Mouse (Mus musculus): ENCODE data around the gene Lyst. TPM values are rescaled to one million over a fixed set of nuclear protein-coding genes. Genes with fewer than 3 reads are reported as not detected.
"Not testable (repeated sequence)": the region's sequence is repeated elsewhere in the genome, so short reads cannot be mapped to it uniquely, and the experiment has no call there.

Gene Lyst
- polyA plus RNA-seq (2014; fragmentation: Nextera tagmentation; extraction: Ambion mirVana) = 5.0 and 6.3 TPM in 2 replicates

DNA sequence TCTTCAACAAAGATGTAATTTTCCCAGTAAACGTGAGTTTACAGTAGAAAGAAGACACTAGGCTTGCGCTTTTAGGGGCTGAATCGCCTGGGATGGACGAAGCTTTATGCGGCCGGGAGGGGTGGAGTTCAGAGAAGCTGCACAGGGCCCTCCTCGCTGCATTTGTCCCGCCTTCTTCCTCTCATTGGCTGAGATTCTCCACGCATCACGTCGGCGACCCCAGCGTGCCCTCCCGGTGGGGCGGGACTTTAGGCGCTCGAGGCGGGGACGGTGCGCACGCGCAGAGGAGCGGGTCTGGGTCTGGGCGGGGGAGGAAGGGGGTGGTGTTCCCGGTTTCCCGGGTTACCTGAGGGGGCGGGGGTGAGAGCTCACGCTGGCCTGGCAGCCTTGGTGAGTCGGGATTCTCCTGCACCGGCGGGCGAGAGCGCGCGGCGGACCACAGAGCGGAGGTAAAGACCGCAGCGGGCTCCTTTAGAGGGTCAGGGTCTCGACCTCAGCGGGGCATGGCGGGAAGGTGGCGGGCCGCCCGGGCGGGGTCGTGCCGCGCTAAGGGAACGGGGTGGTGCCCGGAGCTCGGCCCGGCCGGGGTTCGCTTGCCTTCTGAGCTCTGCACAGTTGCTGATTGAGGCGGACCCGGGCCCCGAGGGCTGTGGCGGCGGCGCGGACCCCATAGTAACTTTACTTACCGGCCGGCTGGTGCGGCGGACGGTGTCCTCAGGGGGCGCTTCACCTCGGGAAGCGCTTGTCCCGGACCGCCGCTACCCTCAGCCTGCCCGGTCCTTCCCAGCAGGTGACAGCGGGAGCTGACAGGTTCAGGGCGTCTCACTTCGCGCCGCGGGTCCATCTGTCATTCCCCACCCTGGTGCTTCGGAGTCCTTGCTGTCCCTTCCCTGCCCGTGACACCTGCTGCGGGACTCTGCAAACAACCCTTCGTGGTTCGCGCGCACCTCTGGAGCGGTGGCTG is at the start of gene Lyst:
TSS of gene Lyst (plus strand) at position 350 of the 964 bp plus-strand sequence.
- H3K27ac ChIP-seq = peak within 1 kb of the TSS; percentile 77
- peak within 1 kb of the TSS; percentile 77 for H3K9ac ChIP-seq
- no peaks in the 10 kb centered on the region for H3K36me3 ChIP-seq (replicated peaks; ENCODE audit: control insufficient read depth, insufficient read depth)
- peaks cover 6% of the 10 kb centered on the region for H3K4me1 ChIP-seq (replicated peaks; ENCODE audit: control insufficient read depth, insufficient read depth, low read length)
- H3K4me3 ChIP-seq (replicated peaks; ENCODE audit: low read length) = peak within 1 kb of the TSS; percentile 77
- under 1% methylated on average over 86 of the region's 88 CpGs for WGBS
- peak within 1 kb of the TSS; percentile 88 for H3K4me2 ChIP-seq (replicated peaks)
- peak; percentile 98 for DNase-seq (ENCODE audit: low spot score)
- no peaks in the 10 kb centered on the region for H3K9me3 ChIP-seq (ENCODE audit: control insufficient read depth, low read length)
- ATAC-seq (ENCODE audit: low FRiP score) = peak; percentile 99
- no peaks in the 10 kb centered on the region for H3K27me3 ChIP-seq (ENCODE audit: control insufficient read depth, insufficient read depth, low read length)

DNA sequence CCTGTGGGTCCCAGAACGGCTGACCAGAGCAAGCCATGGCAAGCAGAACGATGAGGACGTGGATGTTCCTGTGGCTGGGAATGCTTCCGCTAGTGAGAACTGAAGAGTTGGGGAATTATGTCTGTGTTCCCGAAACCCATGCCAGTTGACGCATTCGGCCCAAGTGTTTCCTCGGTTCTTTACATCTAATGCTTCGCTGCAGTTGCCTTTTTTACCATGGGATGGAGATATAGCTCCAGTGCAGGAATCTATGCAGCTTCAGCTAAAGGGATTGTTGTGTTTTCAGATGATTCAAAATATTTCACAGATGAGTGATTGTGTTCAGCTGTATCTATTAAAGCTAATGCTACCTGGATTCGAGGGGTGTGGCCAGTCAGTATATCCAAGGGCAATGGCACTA is 47.1 kb upstream of the Lyst start:
- H3K27ac ChIP-seq; H3K9me3 ChIP-seq (ENCODE audit: control insufficient read depth, low read length); H3K4me3 ChIP-seq (replicated peaks; ENCODE audit: low read length); H3K9ac ChIP-seq; H3K27me3 ChIP-seq (ENCODE audit: control insufficient read depth, insufficient read depth, low read length); ATAC-seq (ENCODE audit: low FRiP score); DNase-seq (ENCODE audit: low spot score); H3K4me2 ChIP-seq (replicated peaks); H3K36me3 ChIP-seq (replicated peaks; ENCODE audit: control insufficient read depth, insufficient read depth); H3K4me1 ChIP-seq (replicated peaks; ENCODE audit: control insufficient read depth, insufficient read depth, low read length): not testable (repeated sequence)
- 91% methylated on average over 10 of the region's 10 CpGs for WGBS

DNA sequence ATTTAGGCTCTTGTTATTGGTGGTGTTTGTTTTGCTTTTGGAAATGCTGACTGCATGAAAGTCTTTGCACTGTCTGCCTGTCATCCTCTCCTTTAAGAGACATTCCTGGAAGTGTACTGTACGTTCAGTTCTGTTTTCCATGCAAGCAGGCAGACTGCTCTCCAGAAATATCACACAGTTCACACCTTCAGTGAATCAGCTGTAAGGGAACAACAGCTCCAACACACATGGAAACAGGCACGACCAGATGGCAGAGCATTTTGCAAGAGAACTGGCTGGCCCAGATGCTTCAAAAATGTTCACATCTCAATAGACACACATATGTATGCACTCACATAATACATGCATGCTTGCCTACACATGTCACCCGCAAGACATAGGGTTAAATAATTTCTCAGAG is 43.4 kb upstream of the Lyst start:
- no peaks in the 10 kb centered on the region for H3K36me3 ChIP-seq (replicated peaks; ENCODE audit: control insufficient read depth, insufficient read depth)
- ATAC-seq (ENCODE audit: low FRiP score) (no peak), DNase-seq (ENCODE audit: low spot score) (no peak)
- no peaks in the 10 kb centered on the region for H3K4me1 ChIP-seq (replicated peaks; ENCODE audit: control insufficient read depth, insufficient read depth, low read length)
- H3K4me2 ChIP-seq (replicated peaks) = no peak overlapping the region
- H3K9me3 ChIP-seq (ENCODE audit: control insufficient read depth, low read length) = no peaks in the 10 kb centered on the region
- H3K4me3 ChIP-seq (replicated peaks; ENCODE audit: low read length) = no peak overlapping the region
- no peak overlapping the region for H3K27ac ChIP-seq
- H3K9ac ChIP-seq = no peak overlapping the region
- WGBS = 75% methylated on average over 3 of the region's 3 CpGs
- no peaks in the 10 kb centered on the region for H3K27me3 ChIP-seq (ENCODE audit: control insufficient read depth, insufficient read depth, low read length)

DNA sequence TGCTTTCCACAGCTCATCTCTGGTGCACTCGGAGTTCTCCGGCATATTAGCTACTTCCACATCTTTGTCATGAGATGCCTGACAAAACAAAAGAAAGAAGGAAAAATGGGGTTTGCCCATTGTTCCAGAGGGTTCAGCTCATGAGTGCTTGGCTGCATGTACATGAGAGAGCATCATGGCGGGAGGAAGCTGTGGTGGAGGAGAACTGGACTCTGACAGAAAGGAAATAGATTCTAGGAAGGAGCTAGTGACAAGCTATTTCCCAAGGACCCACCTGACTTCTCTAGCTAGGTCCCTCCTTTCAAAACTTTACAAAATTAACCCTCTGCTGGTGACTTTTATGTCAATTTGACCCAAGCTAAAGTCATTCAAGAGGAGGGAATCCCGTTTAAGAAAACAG is 42.3 kb upstream of the Lyst start:
- no peak overlapping the region for H3K9ac ChIP-seq
- H3K27ac ChIP-seq = no peak overlapping the region
- H3K4me3 ChIP-seq (replicated peaks; ENCODE audit: low read length) = no peak overlapping the region
- H3K4me1 ChIP-seq (replicated peaks; ENCODE audit: control insufficient read depth, insufficient read depth, low read length) = no peaks in the 10 kb centered on the region
- H3K27me3 ChIP-seq (ENCODE audit: control insufficient read depth, insufficient read depth, low read length) = no peaks in the 10 kb centered on the region
- H3K36me3 ChIP-seq (replicated peaks; ENCODE audit: control insufficient read depth, insufficient read depth) = no peaks in the 10 kb centered on the region
- 89% methylated on average over 4 of the region's 4 CpGs for WGBS
- H3K9me3 ChIP-seq (ENCODE audit: control insufficient read depth, low read length) = no peaks in the 10 kb centered on the region
- no peak overlapping the region for H3K4me2 ChIP-seq (replicated peaks)
- DNase-seq (ENCODE audit: low spot score) = no peak
- ATAC-seq (ENCODE audit: low FRiP score) = no peak

DNA sequence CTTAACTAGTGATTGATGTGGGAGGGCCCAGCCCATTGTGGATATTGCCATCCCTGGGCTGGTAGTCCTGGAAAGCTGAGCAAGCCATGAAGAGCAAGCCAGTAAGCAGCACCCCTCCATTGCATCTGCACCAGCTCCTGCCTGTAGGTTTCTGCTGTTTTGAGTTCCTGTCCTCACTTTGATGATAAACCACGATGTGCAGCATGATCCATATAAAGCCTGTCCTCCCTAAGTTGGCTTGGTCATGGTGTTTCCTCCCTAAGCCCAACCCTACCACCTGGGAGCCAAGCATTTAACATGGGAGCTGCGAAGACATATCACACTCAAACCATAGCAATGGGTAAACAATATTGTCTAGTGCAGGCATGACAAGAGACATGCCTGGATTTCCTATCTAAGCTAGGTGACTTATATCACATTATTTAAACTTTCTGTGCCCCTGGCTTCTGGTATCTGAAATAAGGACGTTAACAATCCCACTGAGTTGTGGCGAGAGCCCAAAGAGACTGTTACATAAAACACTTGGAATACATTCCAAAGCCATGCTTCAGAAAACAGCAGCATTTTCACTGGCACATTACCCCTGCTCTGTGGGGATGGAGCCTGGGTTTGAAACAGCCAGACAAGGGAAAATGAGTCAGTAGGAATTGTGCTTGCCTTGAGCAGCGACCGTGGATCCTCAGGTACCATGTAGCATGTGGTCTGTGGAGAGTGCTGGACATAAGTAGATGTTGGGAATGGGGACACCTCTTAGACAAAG is 41.6 kb upstream of the Lyst start:
- Histone ChIP-seq H3K9ac (no peak overlapping the region), H3K36me3 (replicated peaks; ENCODE audit: control insufficient read depth, insufficient read depth) (no peaks in the 10 kb centered on the region), H3K27me3 (ENCODE audit: control insufficient read depth, insufficient read depth, low read length) (no peaks in the 10 kb centered on the region), H3K27ac (no peak overlapping the region), H3K9me3 (ENCODE audit: control insufficient read depth, low read length) (no peaks in the 10 kb centered on the region), H3K4me3 (replicated peaks; ENCODE audit: low read length) (no peak overlapping the region), H3K4me1 (replicated peaks; ENCODE audit: control insufficient read depth, insufficient read depth, low read length) (no peaks in the 10 kb centered on the region), H3K4me2 (replicated peaks) (no peak overlapping the region)
- no peak for DNase-seq (ENCODE audit: low spot score)
- ATAC-seq (ENCODE audit: low FRiP score) = no peak
- WGBS = 91% methylated on average over 6 of the region's 6 CpGs

DNA sequence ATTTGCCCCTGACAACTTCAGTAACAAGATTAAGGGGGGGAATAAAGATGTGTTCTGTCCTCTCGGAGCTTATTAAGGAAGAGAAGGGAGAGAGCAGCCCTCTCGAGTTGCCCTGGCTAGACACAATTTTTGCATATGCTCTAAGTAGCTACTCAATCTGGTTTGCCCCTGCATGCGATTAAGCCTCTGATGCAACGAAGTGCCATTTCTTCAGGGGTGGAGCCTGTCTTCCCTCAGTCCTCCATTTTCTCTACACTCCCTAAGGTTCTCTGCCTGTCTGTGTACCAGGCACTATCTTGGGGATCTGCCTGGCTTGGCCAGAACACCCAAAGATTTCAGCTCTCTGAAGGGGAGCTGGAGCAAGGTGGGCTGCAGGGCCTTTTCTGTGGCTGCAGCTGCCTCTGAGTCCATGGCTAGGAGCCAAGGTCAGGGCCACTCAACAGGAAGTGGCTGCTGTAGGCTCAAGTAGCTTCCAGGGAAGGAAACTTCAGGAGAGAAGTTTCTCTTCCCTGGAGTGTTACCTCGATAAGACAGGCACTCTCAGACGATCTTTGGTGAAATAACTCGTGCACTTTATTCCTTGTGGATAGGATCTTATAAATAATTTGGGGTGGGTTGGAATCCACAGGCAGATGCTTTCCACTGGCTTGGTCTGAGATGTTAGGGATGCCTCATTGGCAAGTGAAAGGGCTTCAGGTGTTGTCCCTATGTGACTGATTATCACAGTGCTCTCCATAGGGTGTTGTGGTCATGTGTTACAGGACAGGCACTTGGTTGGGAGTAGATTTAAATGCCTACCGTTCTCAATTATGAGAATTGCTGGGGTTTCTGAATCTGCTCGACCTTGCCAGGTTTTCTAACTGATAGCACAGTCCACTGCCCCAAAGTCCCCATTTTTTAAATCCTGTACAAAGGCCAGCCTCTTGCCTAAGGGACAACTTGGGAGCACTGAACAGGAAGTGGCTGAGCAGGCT is 40.2 kb upstream of the Lyst start:
- no peak overlapping the region for H3K27ac ChIP-seq
- no peaks in the 10 kb centered on the region for H3K27me3 ChIP-seq (ENCODE audit: control insufficient read depth, insufficient read depth, low read length)
- no peak overlapping the region for H3K9ac ChIP-seq
- ATAC-seq (ENCODE audit: low FRiP score) (no peak), DNase-seq (ENCODE audit: low spot score) (no peak)
- H3K4me2 ChIP-seq (replicated peaks) = no peak overlapping the region
- no peaks in the 10 kb centered on the region for H3K9me3 ChIP-seq (ENCODE audit: control insufficient read depth, low read length)
- no peak overlapping the region for H3K4me3 ChIP-seq (replicated peaks; ENCODE audit: low read length)
- H3K36me3 ChIP-seq (replicated peaks; ENCODE audit: control insufficient read depth, insufficient read depth) = no peaks in the 10 kb centered on the region
- 82% methylated on average over 9 of the region's 9 CpGs for WGBS
- no peaks in the 10 kb centered on the region for H3K4me1 ChIP-seq (replicated peaks; ENCODE audit: control insufficient read depth, insufficient read depth, low read length)

DNA sequence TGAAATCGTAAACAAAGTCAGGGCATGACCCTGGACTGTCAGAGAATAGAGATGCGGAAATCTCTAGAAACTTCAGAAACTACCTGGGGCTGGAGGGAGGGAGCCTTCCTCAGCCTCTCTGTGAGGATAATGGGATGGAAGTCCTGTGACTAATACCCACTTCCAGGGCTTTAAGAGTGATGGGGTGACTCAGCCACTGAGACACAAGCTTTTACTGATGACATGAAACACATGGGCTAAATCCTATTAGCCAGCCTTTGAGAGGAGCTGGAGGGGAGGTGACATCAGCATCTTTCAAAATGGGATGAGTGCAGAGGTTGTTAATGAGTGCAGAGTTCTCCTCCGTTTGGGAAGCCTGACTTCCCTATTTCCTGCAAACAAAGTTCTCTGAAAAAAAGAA is 38.2 kb upstream of the Lyst start:
- Histone ChIP-seq H3K4me2 (replicated peaks) (no peak overlapping the region), H3K27ac (no peak overlapping the region), H3K9ac (no peak overlapping the region), H3K4me1 (replicated peaks; ENCODE audit: control insufficient read depth, insufficient read depth, low read length) (no peaks in the 10 kb centered on the region), H3K4me3 (replicated peaks; ENCODE audit: low read length) (no peak overlapping the region), H3K36me3 (replicated peaks; ENCODE audit: control insufficient read depth, insufficient read depth) (no peaks in the 10 kb centered on the region), H3K9me3 (ENCODE audit: control insufficient read depth, low read length) (no peaks in the 10 kb centered on the region), H3K27me3 (ENCODE audit: control insufficient read depth, insufficient read depth, low read length) (no peaks in the 10 kb centered on the region)
- DNase-seq (ENCODE audit: low spot score) = no peak
- WGBS = 53% methylated on average over 3 of the region's 3 CpGs
- ATAC-seq (ENCODE audit: low FRiP score) = 0 out of 2 replicates have a peak, but pooled peaks have one; percentile 40

DNA sequence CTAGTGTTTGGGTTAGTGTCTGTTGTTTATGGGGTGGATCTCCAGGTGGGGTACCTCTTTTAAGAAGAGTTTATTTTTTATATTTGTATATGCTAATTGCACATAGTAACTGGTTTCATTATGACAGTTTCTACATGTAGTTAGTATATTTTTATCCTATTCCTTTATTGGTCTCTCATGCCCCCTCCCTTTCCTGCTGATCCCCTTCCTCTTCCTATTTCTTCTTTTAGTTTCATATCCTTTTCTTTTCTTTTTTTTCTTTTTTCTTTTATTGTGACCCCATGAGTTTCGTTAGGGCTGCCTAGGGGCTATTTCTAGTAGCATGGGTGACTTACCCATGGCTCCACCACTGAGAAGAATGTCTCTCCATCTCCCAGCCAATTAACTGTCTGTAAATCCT is 36.5 kb upstream of the Lyst start:
- no peak for DNase-seq (ENCODE audit: low spot score)
- WGBS = 64% methylated on average over 1 of the region's 1 CpGs
- Histone ChIP-seq H3K4me1 (replicated peaks; ENCODE audit: control insufficient read depth, insufficient read depth, low read length) (no peaks in the 10 kb centered on the region), H3K9me3 (ENCODE audit: control insufficient read depth, low read length) (no peaks in the 10 kb centered on the region), H3K36me3 (replicated peaks; ENCODE audit: control insufficient read depth, insufficient read depth) (no peaks in the 10 kb centered on the region), H3K4me3 (replicated peaks; ENCODE audit: low read length) (no peak overlapping the region), H3K9ac (no peak overlapping the region), H3K27me3 (ENCODE audit: control insufficient read depth, insufficient read depth, low read length) (no peaks in the 10 kb centered on the region), H3K4me2 (replicated peaks) (no peak overlapping the region), H3K27ac (no peak overlapping the region)
- no peak for ATAC-seq (ENCODE audit: low FRiP score)

All from hindbrain, embryonic 14.5 days (tissue).